In the genomic region with DNA sequence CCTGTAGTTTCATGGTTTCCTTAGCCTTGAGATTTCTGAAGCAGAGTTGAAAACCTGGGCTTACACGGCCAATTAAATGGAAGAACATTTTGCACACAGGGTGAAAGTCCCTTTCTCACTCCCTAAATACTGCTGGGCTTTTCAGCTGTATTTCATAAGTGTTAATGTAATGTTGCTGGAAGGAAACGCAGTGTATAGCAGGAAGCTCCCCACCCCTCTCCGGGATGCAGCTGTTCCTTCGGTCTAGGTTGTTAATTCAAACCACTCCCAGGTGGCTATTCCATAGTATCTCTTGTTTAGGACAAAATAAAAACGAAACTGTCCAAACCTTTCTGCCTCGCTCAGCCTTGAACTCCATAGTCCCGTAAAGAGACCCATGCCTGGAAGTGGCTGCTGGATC, we compare ENCODE assay signal across 23 mouse cellular contexts.
DNase-seq lines count a peak whose midpoint lies in the region; ATAC-seq and TF ChIP-seq lines count a peak whose summit lies in the region.
"Had no signal": no experiment of that assay in that cellular context is flagged by ENCODE, and none has a peak within 500 bp of the region (broad histone marks: within the 10 kb centered on the region; RNA-seq: fewer than 3 reads in every experiment).

No protein-coding gene starts in this region.

- TF ChIP-seq CTCF in kidney, adult 2 months (conservative IDR thresholded peaks at IDR 0.05; ENCODE audit: insufficient read depth, insufficient read length, low read depth, low read length): no peak

- no peaks in the 10 kb centered on the region for H3K27me3 ChIP-seq in kidney, embryonic 14.5 days (ENCODE audit: control insufficient read depth, insufficient read depth, low read length)
- H3K27me3 ChIP-seq in kidney, adult 2 months (replicated peaks; ENCODE audit: control insufficient read depth, insufficient read depth, low read length): no peaks in the 10 kb centered on the region
- H3K27me3 ChIP-seq in lung, embryonic 16.5 days (ENCODE audit: control insufficient read depth, insufficient read depth, low read depth, low read length): no peaks in the 10 kb centered on the region
- no peaks in the 10 kb centered on the region for H3K27me3 ChIP-seq in embryonic facial prominence, embryonic 15.5 days
- H3K27me3 ChIP-seq in limb, embryonic 15.5 days: no peaks in the 10 kb centered on the region
- H3K27me3 ChIP-seq in intestine, embryonic 15.5 days (replicated peaks): no peaks in the 10 kb centered on the region
- H3K27me3 ChIP-seq: heart, embryonic 15.5 days had no signal

- 66% methylated on average over 7 of the region's 7 CpGs for WGBS in kidney, embryonic 14.5 days
- 55% methylated on average over 7 of the region's 7 CpGs for WGBS in kidney, adult 2 months
- WGBS in lung, embryonic 16.5 days: 60% methylated on average over 7 of the region's 7 CpGs
- WGBS in embryonic facial prominence, embryonic 15.5 days: 34% methylated on average over 7 of the region's 7 CpGs
- 28% methylated on average over 7 of the region's 7 CpGs for WGBS in limb, embryonic 15.5 days
- WGBS in intestine, embryonic 15.5 days: 57% methylated on average over 7 of the region's 7 CpGs

- DNase-seq in kidney, adult 2 months: no peak
- no peak for DNase-seq in lung, postnatal 14 days
- no peak for DNase-seq in thymus, postnatal 0 days (ENCODE audit: low spot score)
- DNase-seq: adrenal gland, postnatal 25 days; cerebellum, adult 8-10 months; cerebellum, postnatal 36 days; forebrain, postnatal 0 days; gastrocnemius, postnatal 36 days; kidney, postnatal 14 days; layer of hippocampus, postnatal 36 days; lung, adult 18-20 months; thymus, adult 18-20 months; thymus, postnatal 4 days had no signal

- no peak overlapping the region for H3K4me3 ChIP-seq in kidney, embryonic 14.5 days (ENCODE audit: low read length)
- H3K4me3 ChIP-seq in kidney, adult 2 months (ENCODE audit: insufficient read depth, low read depth, low read length): no peak overlapping the region
- H3K4me3 ChIP-seq in lung, embryonic 16.5 days (ENCODE audit: low read length): no peak overlapping the region
- no peak overlapping the region for H3K4me3 ChIP-seq in embryonic facial prominence, embryonic 15.5 days (replicated peaks)
- no peak overlapping the region for H3K4me3 ChIP-seq in limb, embryonic 15.5 days
- H3K4me3 ChIP-seq in intestine, embryonic 15.5 days (replicated peaks): no peak overlapping the region
- H3K4me3 ChIP-seq: heart, embryonic 15.5 days; liver, embryonic 12.5 days; midbrain, embryonic 12.5 days had no signal

- ATAC-seq in kidney, embryonic 14.5 days (ENCODE audit: low FRiP score, low TSS enrichment): no peak
- no peak; the same call in 1 of the 2 replicates for ATAC-seq in lung, embryonic 16.5 days (ENCODE audit: low read depth)
- ATAC-seq in embryonic facial prominence, embryonic 15.5 days (ENCODE audit: insufficient number of reproducible peaks, low FRiP score, low TSS enrichment, low read depth): no peak
- no peak for ATAC-seq in limb, embryonic 15.5 days (ENCODE audit: insufficient number of reproducible peaks, low FRiP score, low TSS enrichment, low read depth)
- no peak for ATAC-seq in intestine, embryonic 15.5 days
- ATAC-seq: forebrain, postnatal 0 days; hindbrain, embryonic 16.5 days; intestine, embryonic 16.5 days; liver, embryonic 12.5 days had no signal

- peak overlapping the region; percentile 2; the same call in 1 of the 2 replicates for H3K27ac ChIP-seq in kidney, embryonic 14.5 days (ENCODE audit: low read depth, low read length)
- H3K27ac ChIP-seq in kidney, adult 2 months (ENCODE audit: insufficient read depth, low read depth, low read length): no peak overlapping the region
- no peak overlapping the region for H3K27ac ChIP-seq in lung, embryonic 16.5 days (ENCODE audit: low read length)
- H3K27ac ChIP-seq in embryonic facial prominence, embryonic 15.5 days (replicated peaks): peak overlapping the region; percentile 67
- peak overlapping the region; percentile 24; the same call in 1 of the 2 replicates for H3K27ac ChIP-seq in limb, embryonic 15.5 days
- no peak overlapping the region for H3K27ac ChIP-seq in intestine, embryonic 15.5 days
- H3K27ac ChIP-seq: heart, embryonic 15.5 days; liver, embryonic 12.5 days; midbrain, embryonic 12.5 days had no signal

- no peak for TF ChIP-seq POLR2A in kidney, adult 2 months (IDR thresholded peaks at IDR 0.05; ENCODE audit: low read depth, low read length)

- H3K36me3 ChIP-seq in kidney, embryonic 14.5 days (ENCODE audit: control insufficient read depth, insufficient read depth, low read length): no peaks in the 10 kb centered on the region
- no peaks in the 10 kb centered on the region for H3K36me3 ChIP-seq in kidney, adult 2 months (ENCODE audit: control insufficient read depth, insufficient read depth, low read length)
- H3K36me3 ChIP-seq in lung, embryonic 16.5 days (ENCODE audit: control insufficient read depth, insufficient read depth, low read length): no peaks in the 10 kb centered on the region
- no peaks in the 10 kb centered on the region for H3K36me3 ChIP-seq in embryonic facial prominence, embryonic 15.5 days
- H3K36me3 ChIP-seq in limb, embryonic 15.5 days: no peaks in the 10 kb centered on the region
- no peaks in the 10 kb centered on the region for H3K36me3 ChIP-seq in intestine, embryonic 15.5 days
- H3K36me3 ChIP-seq: heart, embryonic 15.5 days; liver, embryonic 12.5 days; midbrain, embryonic 12.5 days had no signal

- H3K4me1 ChIP-seq in kidney, embryonic 14.5 days (ENCODE audit: control insufficient read depth, insufficient read depth, low read length): no peaks in the 10 kb centered on the region
- H3K4me1 ChIP-seq in kidney, adult 2 months (ENCODE audit: control insufficient read depth, insufficient read depth, low read length): no peaks in the 10 kb centered on the region
- H3K4me1 ChIP-seq in lung, embryonic 16.5 days (replicated peaks; ENCODE audit: control insufficient read depth, insufficient read depth, low read length): 0 out of 2 replicates have a peak, but pooled peaks cover 2% of the 10 kb centered on the region
- peaks cover 32% of the 10 kb centered on the region for H3K4me1 ChIP-seq in embryonic facial prominence, embryonic 15.5 days
- H3K4me1 ChIP-seq in limb, embryonic 15.5 days: peaks cover 28% of the 10 kb centered on the region
- H3K4me1 ChIP-seq in intestine, embryonic 15.5 days (replicated peaks): no peaks in the 10 kb centered on the region
- H3K4me1 ChIP-seq: heart, embryonic 15.5 days; liver, embryonic 12.5 days had no signal

- H3K9me3 ChIP-seq in kidney, embryonic 14.5 days (ENCODE audit: control insufficient read depth, low read length): no peaks in the 10 kb centered on the region
- no peaks in the 10 kb centered on the region for H3K9me3 ChIP-seq in lung, embryonic 16.5 days (ENCODE audit: control insufficient read depth, low read length)
- no peaks in the 10 kb centered on the region for H3K9me3 ChIP-seq in embryonic facial prominence, embryonic 15.5 days (replicated peaks)
- H3K9me3 ChIP-seq in limb, embryonic 15.5 days: no peaks in the 10 kb centered on the region
- no peaks in the 10 kb centered on the region for H3K9me3 ChIP-seq in intestine, embryonic 15.5 days
- H3K9me3 ChIP-seq: heart, embryonic 15.5 days; liver, embryonic 12.5 days; midbrain, embryonic 12.5 days had no signal

- no peak overlapping the region for H3K4me2 ChIP-seq in kidney, embryonic 14.5 days (replicated peaks; ENCODE audit: low read depth, low read length)
- H3K4me2 ChIP-seq in lung, embryonic 16.5 days (ENCODE audit: low read depth, low read length): 0 out of 2 replicates have a peak overlapping the region, but pooled peaks have one; percentile 2
- 0 out of 2 replicates have a peak overlapping the region, but pooled peaks have one; percentile 4 for H3K4me2 ChIP-seq in embryonic facial prominence, embryonic 15.5 days (replicated peaks)
- H3K4me2 ChIP-seq in limb, embryonic 15.5 days: no peak overlapping the region
- H3K4me2 ChIP-seq in intestine, embryonic 15.5 days (replicated peaks): no peak overlapping the region
- H3K4me2 ChIP-seq: heart, embryonic 15.5 days; liver, embryonic 12.5 days; midbrain, embryonic 12.5 days had no signal

- no peak overlapping the region for H3K9ac ChIP-seq in kidney, embryonic 14.5 days (ENCODE audit: low read depth, low read length)
- H3K9ac ChIP-seq in lung, embryonic 16.5 days (ENCODE audit: low read length): no peak overlapping the region
- no peak overlapping the region for H3K9ac ChIP-seq in embryonic facial prominence, embryonic 15.5 days
- H3K9ac ChIP-seq in limb, embryonic 15.5 days: no peak overlapping the region
- no peak overlapping the region for H3K9ac ChIP-seq in intestine, embryonic 15.5 days
- H3K9ac ChIP-seq: forebrain, postnatal 0 days; heart, embryonic 15.5 days; liver, embryonic 12.5 days; midbrain, embryonic 12.5 days had no signal

Comparison
In these comparisons a context has a peak if more than half of its experiments do, and no peak if none do; other contexts are left out.
1. H3K27ac ChIP-seq: peak in kidney, embryonic 14.5 days (single experiment), embryonic facial prominence, embryonic 15.5 days (single experiment) and limb, embryonic 15.5 days (single experiment); none in kidney, adult 2 months (single experiment), lung, embryonic 16.5 days (single experiment) and intestine, embryonic 15.5 days (single experiment).
2. H3K4me2 ChIP-seq: peak in lung, embryonic 16.5 days (single experiment) and embryonic facial prominence, embryonic 15.5 days (single experiment); none in kidney, embryonic 14.5 days (single experiment), limb, embryonic 15.5 days (single experiment) and intestine, embryonic 15.5 days (single experiment).